Mouse (Mus musculus) layer of hippocampus, postnatal 10 days (tissue): ENCODE data around the gene Vamp1. TPM values are rescaled to one million over a fixed set of nuclear protein-coding genes. Genes with fewer than 3 reads are reported as not detected.
"Not testable (repeated sequence)": the region's sequence is repeated elsewhere in the genome, so short reads cannot be mapped to it uniquely, and the experiment has no call there.

Experiments
- DNase-seq, 2 experiments: peaks; one replicate each; pipeline ENCODE4 v3.0.0; 2021; ENCODE audit warnings: low spot score in 2 of 2
- total RNA-seq, 2 experiments: library from RNA; stranded (reverse); gene quantifications; 2 replicates each; pipeline ENCODE4 v1.2.3; 2021

Vamp1 gene
- total RNA-seq, 2 experiments from 2014 or later = 26.8 to 27.1 TPM

- DNase-seq = no peak
These were observed 26.2 kb downstream of the Vamp1 start for GRCm38 (mm10) chr6:125241566-125241965.

- DNase-seq = no peak
These were observed 29.2 kb downstream of the Vamp1 start for GRCm38 (mm10) chr6:125244551-125244950.

- no peak for DNase-seq
These were observed 36.9 kb downstream of the Vamp1 start for GRCm38 (mm10) chr6:125252285-125252684.

GRCm38 (mm10) chr6:125252711-125253110 lies 37.4 kb downstream of the Vamp1 start:
- DNase-seq = no peak

GRCm38 (mm10) chr6:125253863-125254715 lies 38.7 kb downstream of the Vamp1 start:
- no peak for DNase-seq

- no peak for DNase-seq
These were observed 40.2 kb downstream of the Vamp1 start for GRCm38 (mm10) chr6:125255516-125256044.

GRCm38 (mm10) chr6:125256222-125256966 lies 41.0 kb downstream of the Vamp1 start:
- no peak for DNase-seq

- no peak for DNase-seq
These were observed 44.7 kb downstream of the Vamp1 start for GRCm38 (mm10) chr6:125260006-125260555.

- no peak for DNase-seq
These were observed 48.9 kb downstream of the Vamp1 start for GRCm38 (mm10) chr6:125264219-125264618.

- no peak for DNase-seq
These were observed 49.9 kb downstream of the Vamp1 start for GRCm38 (mm10) chr6:125265239-125265638.

- no peak for DNase-seq
These were observed 50.7 kb downstream of the Vamp1 start for GRCm38 (mm10) chr6:125266091-125266490.

- DNase-seq = not testable (repeated sequence)
These were observed 51.2 kb downstream of the Vamp1 start for GRCm38 (mm10) chr6:125266600-125266999.

GRCm38 (mm10) chr6:125267469-125267868 lies 52.1 kb downstream of the Vamp1 start:
- no peak for DNase-seq

- no peak for DNase-seq
These were observed 53.4 kb downstream of the Vamp1 start for GRCm38 (mm10) chr6:125268799-125269198.

GRCm38 (mm10) chr6:125271455-125272227 lies 56.3 kb downstream of the Vamp1 start:
- peak; percentile 93 to 95 for DNase-seq

GRCm38 (mm10) chr6:125272228-125272785 lies 57.0 kb downstream of the Vamp1 start:
- DNase-seq = no peak

GRCm38 (mm10) chr6:125274841-125275563 lies 59.7 kb downstream of the Vamp1 start:
- peak in 1 of 2 experiments; percentile 49 for DNase-seq

GRCm38 (mm10) chr6:125279729-125280128 lies 64.4 kb downstream of the Vamp1 start:
- no peak for DNase-seq

GRCm38 (mm10) chr6:125282721-125283120 lies 67.4 kb downstream of the Vamp1 start:
- peak in 1 of 2 experiments; percentile 36 for DNase-seq

- DNase-seq = no peak
These were observed 68.9 kb downstream of the Vamp1 start for GRCm38 (mm10) chr6:125284250-125284649.
